21 mouse cellular contexts compared by ENCODE assay signal in the genomic region with DNA sequence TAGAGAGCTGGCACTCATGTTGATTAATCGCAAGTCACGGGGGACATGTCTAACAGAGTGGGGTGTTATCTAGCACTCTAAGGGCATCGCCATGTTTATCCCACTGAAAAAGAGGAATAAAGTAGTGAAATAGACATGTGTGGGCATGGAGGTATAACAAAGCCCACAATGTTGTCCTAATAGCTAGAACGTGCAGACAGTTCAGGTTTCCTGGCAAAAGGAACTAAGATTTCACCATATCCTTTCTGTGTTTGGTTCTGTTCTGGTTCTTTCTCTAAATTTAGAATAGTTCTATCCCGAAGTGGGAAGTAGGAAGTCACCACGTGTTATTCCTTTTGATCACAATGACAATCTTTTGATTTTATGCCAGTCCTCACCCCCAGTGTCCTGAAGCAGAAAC.
DNase-seq lines count a peak whose midpoint lies in the region; ATAC-seq lines count a peak whose summit lies in the region.
"Had no signal": no experiment of that assay in that cellular context is flagged by ENCODE, and none has a peak within 500 bp of the region (broad histone marks: within the 10 kb centered on the region; RNA-seq: fewer than 3 reads in every experiment).

No protein-coding gene starts in this region.

- DNase-seq in heart, adult 8-10 months (ENCODE audit: low spot score): peak; percentile 6
- no peak for DNase-seq in heart, postnatal 14 days
- peak; percentile 2 for DNase-seq in layer of hippocampus, adult 9-11 months
- no peak for DNase-seq in layer of hippocampus, postnatal 25 days (ENCODE audit: extremely low spot score in 1 of 2, low spot score in 1 of 2)
- DNase-seq in 416B (ENCODE audit: low read depth): peak; percentile 55
- no peak for DNase-seq in adrenal gland, postnatal 36 days
- no peak for DNase-seq in natural killer cell, adult 2 months (ENCODE audit: low spot score in 2 of 2)
- DNase-seq: adrenal gland, postnatal 14 days; cerebellum, adult 18-20 months; cerebellum, postnatal 14 days; forebrain, postnatal 0 days; gastrocnemius, postnatal 14 days; heart, adult 2 months; liver, postnatal 0 days; thymus, adult 2 months; thymus, postnatal 4 days had no signal

- ATAC-seq in granulocyte monocyte progenitor cell, adult 5-6 weeks (replicated peaks; ENCODE audit: poor library complexity, severe bottlenecking): peak; percentile 97
- ATAC-seq: CD4-positive, CD25-positive, alpha-beta regulatory T cell, adult 4 months; forebrain, postnatal 0 days; hindbrain, postnatal 0 days; intestine, embryonic 16.5 days; liver, postnatal 0 days; midbrain, embryonic 13.5 days had no signal

- intact Hi-C loops in heart, postnatal 14 days (cut with DNase I): no loop called here

Comparison
In these comparisons a context has a peak if more than half of its experiments do, and no peak if none do; other contexts are left out.
1. DNase-seq: peak in heart, adult 8-10 months (single experiment), layer of hippocampus, adult 9-11 months (single experiment) and 416B (single experiment); none in heart, postnatal 14 days (0 of 2), layer of hippocampus, postnatal 25 days (0 of 2), adrenal gland, postnatal 36 days (0 of 2) and natural killer cell, adult 2 months (0 of 2).